Mouse (Mus musculus) T-helper 2 cell (primary cell): Measurements from ENCODE around the gene Mras.

Experiments
- in situ Hi-C: fragments of 300-600 bp; cut with MboI, MseI; formaldehyde crosslinking; loops from one replicate; pipeline ENCODE4 v1.15.1; 2025; ENCODE audit warnings: high pct_unique_total_duplicates

The Mras gene

GRCm38 (mm10) chr9:99417288-99417846 is 19.8 kb downstream of the Mras start:
- in situ Hi-C loops = no loop called here

GRCm38 (mm10) chr9:99416809-99417208 is 20.4 kb downstream of the Mras start:
- in situ Hi-C loops = no loop called here

GRCm38 (mm10) chr9:99411785-99412184 is 25.4 kb downstream of the Mras start:
- in situ Hi-C loops = no loop called here

- in situ Hi-C loops = no loop called here
Observed at GRCm38 (mm10) chr9:99411093-99411492, 26.1 kb downstream of the Mras start.

- in situ Hi-C loops = no loop called here
Observed at GRCm38 (mm10) chr9:99409280-99409679, 27.9 kb downstream of the Mras start.

GRCm38 (mm10) chr9:99401288-99401974 is 35.8 kb downstream of the Mras start:
- in situ Hi-C loops = no loop called here

GRCm38 (mm10) chr9:99400781-99401180 is 36.4 kb downstream of the Mras start:
- in situ Hi-C loops = no loop called here

- in situ Hi-C loops = no loop called here
Observed at GRCm38 (mm10) chr9:99397056-99397815, 39.9 kb downstream of the Mras start.

GRCm38 (mm10) chr9:99394366-99394765 is 42.8 kb downstream of the Mras start:
- in situ Hi-C loops = no loop called here

- in situ Hi-C loops = no loop called here
Observed at GRCm38 (mm10) chr9:99393146-99393545, 44.0 kb downstream of the Mras start.

- in situ Hi-C loops = no loop called here
Observed at GRCm38 (mm10) chr9:99391557-99391956, 45.6 kb downstream of the Mras start.

GRCm38 (mm10) chr9:99390716-99391115 is 46.5 kb downstream of the Mras start:
- in situ Hi-C loops = no loop called here

GRCm38 (mm10) chr9:99390201-99390600 is 47.0 kb downstream of the Mras start:
- in situ Hi-C loops = no loop called here

- in situ Hi-C loops = no loop called here
Observed at GRCm38 (mm10) chr9:99389506-99389905, 47.7 kb downstream of the Mras start.

- in situ Hi-C loops = no loop called here
Observed at GRCm38 (mm10) chr9:99388856-99389255, 48.3 kb downstream of the Mras start.

- in situ Hi-C loops = no loop called here
Observed at GRCm38 (mm10) chr9:99388078-99388477, 49.1 kb downstream of the Mras start.

GRCm38 (mm10) chr9:99382556-99382955 is 54.6 kb downstream of the Mras start:
- in situ Hi-C loops = no loop called here

- in situ Hi-C loops = loop anchor here (5.0 kb wide), 1 partner anchor 312 kb away; no protein-coding TSS in a partner anchor
Observed at GRCm38 (mm10) chr9:99379194-99379593, 58.0 kb downstream of the Mras start.

- in situ Hi-C loops = loop anchor here (5.0 kb wide), 1 partner anchor 310 kb away; no protein-coding TSS in a partner anchor
Observed at GRCm38 (mm10) chr9:99376591-99377418, 60.4 kb downstream of the Mras start.

GRCm38 (mm10) chr9:99368431-99368830 is 68.8 kb downstream of the Mras start:
- in situ Hi-C loops = no loop called here

GRCm38 (mm10) chr9:99365906-99366305 is 71.3 kb downstream of the Mras start:
- in situ Hi-C loops = no loop called here

GRCm38 (mm10) chr9:99363076-99363475 is 74.1 kb downstream of the Mras start:
- in situ Hi-C loops = no loop called here
